Mouse (Mus musculus) liver, embryonic 14.5 days (tissue): Measurements from ENCODE around the gene Ccdc171.

Experiments
- CTCF ChIP-seq: IDR thresholded peaks from 2 replicates; pipeline ENCODE4 v1.5.1; 2016; ENCODE audit warnings: antibody characterized with exemption, low read depth, control low read depth
- EP300 ChIP-seq: IDR thresholded peaks from 2 replicates; pipeline ENCODE4 v1.6.1; 2016; ENCODE audit warnings: antibody characterized with exemption, low read depth

- no peak for TF ChIP-seq CTCF
- TF ChIP-seq EP300: no peak
Measured at GRCm38 (mm10) chr4:83567190-83568113, 42.1 kb downstream of the Ccdc171 start.
